Mouse (Mus musculus): ENCODE results near the gene Trappc1. TPM values are rescaled to one million over a fixed set of nuclear protein-coding genes. Genes with fewer than 3 reads are reported as not detected.

The Trappc1 gene
- total and polyA plus RNA-seq, 2 experiments from 2014 or later = 161 to 205 TPM

GRCm38 (mm10) chr11:69371601-69372000 lies 47.8 kb downstream of the Trappc1 start:
- Histone ChIP-seq H3K9me3 (ENCODE audit: low read length) (no peaks in the 10 kb centered on the region), H3K4me2 (ENCODE audit: low read depth, low read length, poor library complexity, severe bottlenecking) (peak overlapping the region; percentile 35), H3K27ac (ENCODE audit: low read depth, low read length) (peak overlapping the region; percentile 63), H3K4me3 (ENCODE audit: low read depth, low read length) (peak overlapping the region; percentile 3; the same call in 1 of the 2 replicates), H3K36me3 (ENCODE audit: insufficient read depth, low read length) (peaks cover 5% of the 10 kb centered on the region; the same call in 1 of the 2 replicates), H3K9ac (replicated peaks; ENCODE audit: low read length, poor library complexity, severe bottlenecking) (peak overlapping the region; percentile 33; the same call in 1 of the 2 replicates), H3K27me3 (ENCODE audit: insufficient read depth, low read length) (no peaks in the 10 kb centered on the region), H3K4me1 (ENCODE audit: insufficient read depth, low read length) (peaks cover 6% of the 10 kb centered on the region; the same call in 1 of the 2 replicates)
- 31% methylated on average over 12 of the region's 12 CpGs for WGBS
- DNase-seq (ENCODE audit: low spot score) (no peak), ATAC-seq (ENCODE audit: low FRiP score) (no peak)
- no peak for TF ChIP-seq CTCF (IDR thresholded peaks at IDR 0.05)

- WGBS = 36% methylated on average over 12 of the region's 12 CpGs
- TF ChIP-seq CTCF (IDR thresholded peaks at IDR 0.05) = no peak
- Histone ChIP-seq H3K4me3 (ENCODE audit: low read depth, low read length) (no peak overlapping the region), H3K36me3 (ENCODE audit: insufficient read depth, low read length) (peaks cover 5% of the 10 kb centered on the region; the same call in 1 of the 2 replicates), H3K9ac (replicated peaks; ENCODE audit: low read length, poor library complexity, severe bottlenecking) (peak overlapping the region; percentile 33; the same call in 1 of the 2 replicates), H3K27me3 (ENCODE audit: insufficient read depth, low read length) (no peaks in the 10 kb centered on the region), H3K9me3 (ENCODE audit: low read length) (no peaks in the 10 kb centered on the region), H3K4me2 (ENCODE audit: low read depth, low read length, poor library complexity, severe bottlenecking) (peak overlapping the region; percentile 35), H3K27ac (ENCODE audit: low read depth, low read length) (peak overlapping the region; percentile 63), H3K4me1 (ENCODE audit: insufficient read depth, low read length) (peaks cover 6% of the 10 kb centered on the region; the same call in 1 of the 2 replicates)
- no peak for ATAC-seq (ENCODE audit: low FRiP score)
- DNase-seq (ENCODE audit: low spot score) = peak; percentile 67
These were observed 48.4 kb downstream of the Trappc1 start for GRCm38 (mm10) chr11:69372056-69372779.

DNA sequence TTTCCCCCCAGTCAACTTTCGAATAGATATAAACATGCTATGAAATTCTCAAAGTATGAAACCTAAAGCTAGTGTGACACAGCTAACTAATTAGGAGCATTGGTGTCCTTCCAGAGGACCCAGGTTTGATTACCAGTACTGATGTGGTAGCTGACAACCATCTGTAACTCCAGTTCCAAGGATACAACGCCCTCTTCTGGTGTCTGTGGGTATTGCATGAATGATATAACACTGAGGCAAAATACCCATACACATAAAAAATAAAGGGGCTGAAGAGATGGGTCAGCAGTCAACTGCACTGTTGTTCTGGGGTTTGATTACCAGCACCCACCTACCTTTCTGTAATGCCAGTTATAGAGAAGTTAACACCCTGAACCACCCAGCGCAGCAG lies 49.0 kb downstream of the Trappc1 start:
- Histone ChIP-seq H3K36me3 (ENCODE audit: insufficient read depth, low read length) (peaks cover 5% of the 10 kb centered on the region; the same call in 1 of the 2 replicates), H3K9ac (replicated peaks; ENCODE audit: low read length, poor library complexity, severe bottlenecking) (no peak overlapping the region), H3K4me1 (ENCODE audit: insufficient read depth, low read length) (peaks cover 6% of the 10 kb centered on the region; the same call in 1 of the 2 replicates), H3K4me2 (ENCODE audit: low read depth, low read length, poor library complexity, severe bottlenecking) (no peak overlapping the region), H3K27ac (ENCODE audit: low read depth, low read length) (no peak overlapping the region), H3K4me3 (ENCODE audit: low read depth, low read length) (no peak overlapping the region), H3K9me3 (ENCODE audit: low read length) (no peaks in the 10 kb centered on the region), H3K27me3 (ENCODE audit: insufficient read depth, low read length) (no peaks in the 10 kb centered on the region)
- ATAC-seq (ENCODE audit: low FRiP score) = no peak
- WGBS = 64% methylated on average over 3 of the region's 3 CpGs
- TF ChIP-seq CTCF (IDR thresholded peaks at IDR 0.05) = peak; percentile 70
- DNase-seq (ENCODE audit: low spot score) = no peak

- Histone ChIP-seq H3K9me3 (ENCODE audit: low read length) (no peaks in the 10 kb centered on the region), H3K27ac (ENCODE audit: low read depth, low read length) (no peak overlapping the region), H3K36me3 (ENCODE audit: insufficient read depth, low read length) (peaks cover 5% of the 10 kb centered on the region; the same call in 1 of the 2 replicates), H3K4me1 (ENCODE audit: insufficient read depth, low read length) (peaks cover 6% of the 10 kb centered on the region; the same call in 1 of the 2 replicates), H3K4me3 (ENCODE audit: low read depth, low read length) (no peak overlapping the region), H3K27me3 (ENCODE audit: insufficient read depth, low read length) (no peaks in the 10 kb centered on the region), H3K4me2 (ENCODE audit: low read depth, low read length, poor library complexity, severe bottlenecking) (no peak overlapping the region), H3K9ac (replicated peaks; ENCODE audit: low read length, poor library complexity, severe bottlenecking) (no peak overlapping the region)
- no peak for DNase-seq (ENCODE audit: low spot score)
- TF ChIP-seq CTCF (IDR thresholded peaks at IDR 0.05) = no peak
- no peak for ATAC-seq (ENCODE audit: low FRiP score)
- WGBS = 94% methylated on average over 16 of the region's 16 CpGs
These were observed 49.6 kb downstream of the Trappc1 start for GRCm38 (mm10) chr11:69373223-69373965.

Other genes starting within 250 kb of the Trappc1 start
- gene Vamp2, start 235.5 kb upstream of the Trappc1 start, total RNA-seq (2014; rRNA removed) = 144 and 157 TPM in 2 replicates
- gene Vamp2, start 235.5 kb upstream of the Trappc1 start, polyA plus RNA-seq (2015; fragmentation: Nextera tagmentation; extraction: Ambion mirVana) = 591 and 600 TPM in 2 replicates
- 28.5 and 47.1 TPM in 2 replicates for gene Per1, start 228.8 kb upstream of the Trappc1 start, total RNA-seq (2014; rRNA removed)
- gene Per1, start 228.8 kb upstream of the Trappc1 start, polyA plus RNA-seq (2015; fragmentation: Nextera tagmentation; extraction: Ambion mirVana) = 11.8 and 15.4 TPM in 2 replicates
- gene Hes7, start 203.6 kb upstream of the Trappc1 start, total RNA-seq (2014; rRNA removed) = 1.2 and 2.1 TPM in 2 replicates
- 1.7 and 2.0 TPM in 2 replicates for gene Hes7, start 203.6 kb upstream of the Trappc1 start, polyA plus RNA-seq (2015; fragmentation: Nextera tagmentation; extraction: Ambion mirVana)
- gene 9130213A22Rik, start 201.4 kb upstream of the Trappc1 start, total RNA-seq (2014; rRNA removed) = 1.0 and 1.6 TPM in 2 replicates
- gene 9130213A22Rik, start 201.4 kb upstream of the Trappc1 start, polyA plus RNA-seq (2015; fragmentation: Nextera tagmentation; extraction: Ambion mirVana) = 1.2 and 1.4 TPM in 2 replicates
- gene Aloxe3, start 198.1 kb upstream of the Trappc1 start, total RNA-seq (2014; rRNA removed) = 16.3 and 19.4 TPM in 2 replicates
- gene Aloxe3, start 198.1 kb upstream of the Trappc1 start, polyA plus RNA-seq (2015; fragmentation: Nextera tagmentation; extraction: Ambion mirVana) = 17.8 and 21.4 TPM in 2 replicates
- gene Alox12b, start 167.0 kb upstream of the Trappc1 start, total RNA-seq (2014; rRNA removed) = 1.0 and 1.5 TPM in 2 replicates
- 0.67 and 0.91 TPM in 2 replicates for gene Alox12b, start 167.0 kb upstream of the Trappc1 start, polyA plus RNA-seq (2015; fragmentation: Nextera tagmentation; extraction: Ambion mirVana)
- gene Alox8, start 126.1 kb upstream of the Trappc1 start, total RNA-seq (2014; rRNA removed) = 3.5 and 4.1 TPM in 2 replicates
- 2.0 and 2.1 TPM in 2 replicates for gene Alox8, start 126.1 kb upstream of the Trappc1 start, polyA plus RNA-seq (2015; fragmentation: Nextera tagmentation; extraction: Ambion mirVana)
- gene Gucy2e, start 86.9 kb upstream of the Trappc1 start, total RNA-seq (2014; rRNA removed) = 1.3 and 1.4 TPM in 2 replicates
- gene Gucy2e, start 86.9 kb upstream of the Trappc1 start, polyA plus RNA-seq (2015; fragmentation: Nextera tagmentation; extraction: Ambion mirVana) = 0.97 and 1.0 TPM in 2 replicates
- 15.3 and 16.2 TPM in 2 replicates for gene Cntrob, start 205 bp upstream of the Trappc1 start, total RNA-seq (2014; rRNA removed)
- gene Cntrob, start 205 bp upstream of the Trappc1 start, polyA plus RNA-seq (2015; fragmentation: Nextera tagmentation; extraction: Ambion mirVana) = 10.2 and 13.6 TPM in 2 replicates
- gene Kcnab3, start 2.3 kb downstream of the Trappc1 start, total RNA-seq (2014; rRNA removed) = 3.2 and 7.6 TPM in 2 replicates
- 5.4 and 5.6 TPM in 2 replicates for gene Kcnab3, start 2.3 kb downstream of the Trappc1 start, polyA plus RNA-seq (2015; fragmentation: Nextera tagmentation; extraction: Ambion mirVana)
- 245 and 310 TPM in 2 replicates for gene Rnf227, start 16.5 kb downstream of the Trappc1 start, total RNA-seq (2014; rRNA removed)
- gene Rnf227, start 16.5 kb downstream of the Trappc1 start, polyA plus RNA-seq (2015; fragmentation: Nextera tagmentation; extraction: Ambion mirVana) = 382 and 383 TPM in 2 replicates
- gene Chd3, start 45.4 kb downstream of the Trappc1 start, total RNA-seq (2014; rRNA removed) = 284 and 298 TPM in 2 replicates
- 51.6 and 58.9 TPM in 2 replicates for gene Chd3, start 45.4 kb downstream of the Trappc1 start, polyA plus RNA-seq (2015; fragmentation: Nextera tagmentation; extraction: Ambion mirVana)
- gene Naa38, start 71.5 kb downstream of the Trappc1 start, total RNA-seq (2014; rRNA removed) = 32.6 and 95.9 TPM in 2 replicates
- 120 and 147 TPM in 2 replicates for gene Naa38, start 71.5 kb downstream of the Trappc1 start, polyA plus RNA-seq (2015; fragmentation: Nextera tagmentation; extraction: Ambion mirVana)
- gene Cyb5d1, start 71.7 kb downstream of the Trappc1 start, total RNA-seq (2014; rRNA removed) = 16.5 and 22.6 TPM in 2 replicates
- gene Cyb5d1, start 71.7 kb downstream of the Trappc1 start, polyA plus RNA-seq (2015; fragmentation: Nextera tagmentation; extraction: Ambion mirVana) = 18.2 and 18.8 TPM in 2 replicates
- 4.4 and 5.7 TPM in 2 replicates for gene Tmem88, start 74.3 kb downstream of the Trappc1 start, total RNA-seq (2014; rRNA removed)
- 5.8 and 6.3 TPM in 2 replicates for gene Tmem88, start 74.3 kb downstream of the Trappc1 start, polyA plus RNA-seq (2015; fragmentation: Nextera tagmentation; extraction: Ambion mirVana)
- 12.1 and 14.5 TPM in 2 replicates for gene Kdm6b, start 89.7 kb downstream of the Trappc1 start, total RNA-seq (2014; rRNA removed)
- gene Kdm6b, start 89.7 kb downstream of the Trappc1 start, polyA plus RNA-seq (2015; fragmentation: Nextera tagmentation; extraction: Ambion mirVana) = 18.9 and 22.7 TPM in 2 replicates
- 9.5 and 12.5 TPM in 2 replicates for gene Dnah2, start 225.1 kb downstream of the Trappc1 start, total RNA-seq (2014; rRNA removed)
- 3.9 and 4.1 TPM in 2 replicates for gene Dnah2, start 225.1 kb downstream of the Trappc1 start, polyA plus RNA-seq (2015; fragmentation: Nextera tagmentation; extraction: Ambion mirVana)
- gene Efnb3, start 236.2 kb downstream of the Trappc1 start, total RNA-seq (2014; rRNA removed) = 145 and 155 TPM in 2 replicates
- 151 and 166 TPM in 2 replicates for gene Efnb3, start 236.2 kb downstream of the Trappc1 start, polyA plus RNA-seq (2015; fragmentation: Nextera tagmentation; extraction: Ambion mirVana)

Data from midbrain, postnatal 0 days (tissue).